Mouse (Mus musculus) midbrain, embryonic 14.5 days (tissue): ENCODE measurements around the gene Slc25a33. TPM values are rescaled to one million over a fixed set of nuclear protein-coding genes. Genes with fewer than 3 reads are reported as not detected.

Source experiments
- ATAC-seq: fragments of 200-750 bp; cut with Nextera tagmentation; 2 replicates; pipeline ENCODE4 v1.8.0; 2017; ENCODE audit warnings: moderate number of reproducible peaks, moderate library complexity; ENCODE audit not compliant: low FRiP score, low TSS enrichment
- DNase-seq: peaks from one replicate; pipeline ENCODE4 v3.0.0-alpha.2; 2015
- H3K27ac ChIP-seq: fragments of 300-500 bp; sonication (generic); replicated peaks from 2 replicates; pipeline ENCODE4 v1.5.1; 2014; ENCODE audit warnings: mild to moderate bottlenecking, low read depth, low read length, moderate library complexity
- H3K27me3 ChIP-seq: fragments of 300-500 bp; sonication (generic); 2 replicates; pipeline ENCODE4 v1.6.1; 2014; ENCODE audit warnings: low read length, control low read depth, mixed read lengths; ENCODE audit not compliant: control insufficient read depth, insufficient read depth
- H3K36me3 ChIP-seq: fragments of 300-500 bp; sonication (generic); 2 replicates; pipeline ENCODE4 v1.6.1; 2014; ENCODE audit warnings: low read length, control low read depth; ENCODE audit not compliant: control insufficient read depth, insufficient read depth
- H3K4me1 ChIP-seq: fragments of 300-500 bp; sonication (generic); 2 replicates; pipeline ENCODE4 v1.6.1; 2014; ENCODE audit warnings: mild to moderate bottlenecking, antibody characterized with exemption, low read length, control low read depth; ENCODE audit not compliant: control insufficient read depth, insufficient read depth
- H3K4me2 ChIP-seq: fragments of 300-500 bp; sonication (generic); 2 replicates; pipeline ENCODE4 v1.6.1; 2014; ENCODE audit warnings: mild to moderate bottlenecking, low read length, moderate library complexity
- H3K4me3 ChIP-seq: fragments of 300-500 bp; sonication (generic); replicated peaks from 2 replicates; pipeline ENCODE4 v1.5.1; 2014; ENCODE audit warnings: low read depth, low read length
- H3K9ac ChIP-seq: fragments of 300-500 bp; sonication (generic); replicated peaks from 2 replicates; pipeline ENCODE4 v1.6.1; 2014; ENCODE audit warnings: mild to moderate bottlenecking, low read length, moderate library complexity
- H3K9me3 ChIP-seq: fragments of 300-500 bp; sonication (generic); 2 replicates; pipeline ENCODE4 v1.6.1; 2016; ENCODE audit warnings: low read length, control low read depth, mixed read lengths; ENCODE audit not compliant: control insufficient read depth
- WGBS: fragments of 180-500 bp; shearing (Covaris S2); extraction: QIAGEN DNeasy Blood & Tissue Kit; methylation state at CpG from one replicate; pipeline ENCODE4 v1.1.7; 2014; 5-methylcytosine and 5-hydroxymethylcytosine counted together
- polyA plus RNA-seq: library from polyadenylated mRNA; unstranded; fragments of >200 nt; fragmentation: Nextera tagmentation; extraction: Ambion mirVana; gene quantifications from 2 replicates; pipeline ENCODE4 v1.2.1, GENCODE M21; 2014

The Slc25a33 gene
- polyA plus RNA-seq, 1 experiment from 2014 or later: 29.1 TPM

GRCm38 (mm10) chr4:149732313-149732712, 41.8 kb downstream of the Slc25a33 start:
- WGBS: 88% methylated on average over 3 of the region's 3 CpGs
- Histone ChIP-seq H3K9me3 (no peaks in the 10 kb centered on the region), H3K27ac (no peak overlapping the region), H3K27me3 (no peaks in the 10 kb centered on the region), H3K4me3 (no peak overlapping the region), H3K4me1 (peaks cover 44% of the 10 kb centered on the region), H3K9ac (no peak overlapping the region), H3K36me3 (peaks cover 36% of the 10 kb centered on the region), H3K4me2 (no peak overlapping the region)
- ATAC-seq: no peak
- no peak for DNase-seq

- Histone ChIP-seq H3K4me3 (no peak overlapping the region), H3K9ac (no peak overlapping the region), H3K36me3 (peaks cover 51% of the 10 kb centered on the region), H3K9me3 (no peaks in the 10 kb centered on the region), H3K4me1 (peaks cover 29% of the 10 kb centered on the region), H3K4me2 (no peak overlapping the region), H3K27ac (no peak overlapping the region), H3K27me3 (no peaks in the 10 kb centered on the region)
- ATAC-seq (no peak), DNase-seq (no peak)
- 91% methylated on average over 7 of the region's 7 CpGs for WGBS
These were observed 43.2 kb downstream of the Slc25a33 start for GRCm38 (mm10) chr4:149730827-149731226.

GRCm38 (mm10) chr4:149728810-149729209, 45.3 kb downstream of the Slc25a33 start:
- WGBS: 83% methylated on average over 8 of the region's 8 CpGs
- H3K27ac ChIP-seq: no peak overlapping the region
- no peak overlapping the region for H3K9ac ChIP-seq
- no peaks in the 10 kb centered on the region for H3K9me3 ChIP-seq
- H3K4me2 ChIP-seq: no peak overlapping the region
- H3K4me1 ChIP-seq: peaks cover 17% of the 10 kb centered on the region
- ATAC-seq (no peak), DNase-seq (no peak)
- no peak overlapping the region for H3K4me3 ChIP-seq
- H3K36me3 ChIP-seq: peaks cover 70% of the 10 kb centered on the region
- H3K27me3 ChIP-seq: no peaks in the 10 kb centered on the region

- WGBS: 98% methylated on average over 5 of the region's 5 CpGs
- no peak for ATAC-seq
- no peaks in the 10 kb centered on the region for H3K9me3 ChIP-seq
These were observed 46.4 kb downstream of the Slc25a33 start for GRCm38 (mm10) chr4:149727636-149728035.

GRCm38 (mm10) chr4:149725661-149726350, 48.3 kb downstream of the Slc25a33 start:
- peak; percentile 74 for DNase-seq
- Histone ChIP-seq H3K36me3 (peaks cover 81% of the 10 kb centered on the region), H3K4me1 (peaks cover 10% of the 10 kb centered on the region; the same call in 1 of the 2 replicates), H3K4me2 (no peak overlapping the region), H3K27me3 (no peaks in the 10 kb centered on the region), H3K9ac (0 out of 2 replicates have a peak overlapping the region, but pooled peaks have one; percentile 6), H3K9me3 (no peaks in the 10 kb centered on the region), H3K27ac (peak overlapping the region; percentile 37; the same call in 1 of the 2 replicates), H3K4me3 (no peak overlapping the region)
- no peak for ATAC-seq
- 67% methylated on average over 15 of the region's 15 CpGs for WGBS

More at GRCm38 (mm10) chr4:149727636-149728035, 46.4 kb downstream of the Slc25a33 start:
- H3K36me3 ChIP-seq: peaks cover 73% of the 10 kb centered on the region
- H3K27ac ChIP-seq: no peak overlapping the region
- no peaks in the 10 kb centered on the region for H3K27me3 ChIP-seq
- H3K4me3 ChIP-seq: no peak overlapping the region
- no peak overlapping the region for H3K4me2 ChIP-seq
- peaks cover 10% of the 10 kb centered on the region; the same call in 1 of the 2 replicates for H3K4me1 ChIP-seq
- H3K9ac ChIP-seq: no peak overlapping the region
- no peak for DNase-seq

GRCm38 (mm10) chr4:149724916-149725470, 49.1 kb downstream of the Slc25a33 start:
- DNase-seq (no peak), ATAC-seq (no peak)
- peak overlapping the region; percentile 55 for H3K27ac ChIP-seq
- H3K4me2 ChIP-seq: no peak overlapping the region
- 87% methylated on average over 17 of the region's 17 CpGs for WGBS
- no peak overlapping the region for H3K4me3 ChIP-seq
- H3K27me3 ChIP-seq: no peaks in the 10 kb centered on the region
- no peaks in the 10 kb centered on the region for H3K9me3 ChIP-seq
- H3K4me1 ChIP-seq: peaks cover 10% of the 10 kb centered on the region; the same call in 1 of the 2 replicates
- H3K36me3 ChIP-seq: peaks cover 83% of the 10 kb centered on the region
- H3K9ac ChIP-seq: peak overlapping the region; percentile 16; the same call in 1 of the 2 replicates

- ATAC-seq (peak; percentile 21; the same call in 1 of the 2 replicates), DNase-seq (peak; percentile 60)
- H3K4me3 ChIP-seq: no peak overlapping the region
- peaks cover 10% of the 10 kb centered on the region; the same call in 1 of the 2 replicates for H3K4me1 ChIP-seq
- H3K27me3 ChIP-seq: no peaks in the 10 kb centered on the region
- peak overlapping the region; percentile 16; the same call in 1 of the 2 replicates for H3K9ac ChIP-seq
- 62% methylated on average over 17 of the region's 17 CpGs for WGBS
- H3K4me2 ChIP-seq: no peak overlapping the region
- peaks cover 80% of the 10 kb centered on the region for H3K36me3 ChIP-seq
- peak overlapping the region; percentile 55 for H3K27ac ChIP-seq
- H3K9me3 ChIP-seq: no peaks in the 10 kb centered on the region
These were observed 50.0 kb downstream of the Slc25a33 start for GRCm38 (mm10) chr4:149723855-149724731.

GRCm38 (mm10) chr4:149723021-149723390, 51.1 kb downstream of the Slc25a33 start:
- Histone ChIP-seq H3K9me3 (no peaks in the 10 kb centered on the region), H3K36me3 (peaks cover 83% of the 10 kb centered on the region), H3K9ac (no peak overlapping the region), H3K4me2 (no peak overlapping the region), H3K27me3 (no peaks in the 10 kb centered on the region), H3K4me3 (no peak overlapping the region), H3K4me1 (peaks cover 10% of the 10 kb centered on the region; the same call in 1 of the 2 replicates), H3K27ac (no peak overlapping the region)
- WGBS: 69% methylated on average over 12 of the region's 12 CpGs
- ATAC-seq (no peak), DNase-seq (peak; percentile 40)
